Mouse (Mus musculus) layer of hippocampus, adult 2 months (tissue): ENCODE data around the gene Plekhb2. TPM values are rescaled to one million over a fixed set of nuclear protein-coding genes. Genes with fewer than 3 reads are reported as not detected.
A peak's percentile ranks its signal among the peaks of the same experiment; 100 is the strongest.

ENCODE experiments used
- DNase-seq, 2 experiments: peaks; one replicate each; pipeline ENCODE4 v3.0.0; 2022; ENCODE audit warnings: low spot score in 2 of 2
- H3K27ac ChIP-seq: fragments of 200-600 bp; 2 replicates; pipeline ENCODE4 v1.8.1; 2022
- H3K4me3 ChIP-seq: fragments of 200-600 bp; 2 replicates; pipeline ENCODE4 v1.8.1; 2022; ENCODE audit warnings: mild to moderate bottlenecking
- CTCF ChIP-seq: fragments of 200-600 bp; conservative IDR thresholded peaks from 2 replicates; pipeline ENCODE4 v1.8.1; 2022; ENCODE audit warnings: antibody characterized with exemption, mild to moderate bottlenecking, moderate library complexity
- total RNA-seq, 2 experiments: library from RNA; stranded (reverse); gene quantifications; 2 replicates each; pipeline ENCODE4 v1.2.3; 2021

Gene Plekhb2
- total RNA-seq, 2 experiments from 2014 or later = 189 to 208 TPM

DNA sequence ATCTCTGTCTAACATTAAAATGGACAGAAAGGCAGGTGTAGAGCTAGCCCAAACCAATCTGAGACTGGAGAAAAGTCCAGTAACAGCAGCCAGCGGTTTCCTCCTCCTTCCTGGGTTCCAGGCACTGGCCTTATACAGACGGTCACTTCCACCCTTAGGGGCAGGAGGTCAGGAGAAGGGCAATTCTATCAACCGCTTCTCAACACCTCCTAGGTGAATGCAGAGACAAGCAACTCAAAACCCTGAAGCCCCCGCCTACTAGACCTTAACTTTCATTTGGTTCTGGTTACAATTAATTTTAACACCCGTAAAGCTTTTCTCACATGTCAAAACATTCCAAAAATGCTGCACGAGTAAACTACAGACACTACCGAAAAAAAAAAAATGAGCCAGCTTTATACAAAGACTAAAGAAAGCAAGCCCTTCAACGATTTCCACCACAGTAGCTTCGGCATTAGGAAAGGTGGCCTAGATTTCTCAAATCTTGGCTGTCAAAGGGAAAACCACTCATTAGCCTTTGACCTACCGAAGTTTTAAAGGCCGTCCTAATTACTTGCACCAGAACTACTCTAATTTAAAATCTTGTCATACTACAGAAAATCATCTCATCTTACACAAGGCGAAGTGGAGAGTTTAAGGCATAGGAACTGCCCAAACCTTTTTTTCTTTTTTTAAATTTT, 7.9 kb upstream of the Plekhb2 start:
- Histone ChIP-seq H3K4me3 (peak overlapping the region; percentile 90), H3K27ac (peak overlapping the region; percentile 97)
- TF ChIP-seq CTCF = no peak
- DNase-seq = peak in 1 of 2 experiments; percentile 56

DNA sequence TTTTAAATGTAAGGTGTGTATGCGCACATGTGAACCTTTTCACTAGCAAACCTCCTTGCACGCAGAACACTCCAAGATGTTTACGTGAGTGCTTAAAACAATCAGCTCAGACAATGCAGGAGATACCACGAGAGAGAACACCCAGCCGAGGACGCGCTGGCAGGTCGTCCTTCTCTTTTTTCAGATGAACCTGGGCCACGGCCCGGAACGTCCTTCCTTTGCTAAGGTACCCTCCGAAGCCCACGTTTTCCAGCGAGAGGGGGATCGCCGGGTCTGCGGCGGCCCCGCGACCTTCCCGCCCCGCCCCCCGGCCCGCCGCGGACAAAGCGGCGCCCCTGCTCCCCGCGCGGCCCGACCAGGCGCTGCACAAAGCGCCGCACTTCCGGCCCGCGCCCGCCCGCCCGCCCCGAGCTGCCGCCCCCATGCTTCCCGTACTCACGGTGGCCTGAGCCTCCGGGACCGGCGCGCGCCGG, 7.4 kb upstream of the Plekhb2 start:
- peak; percentile 41 for TF ChIP-seq CTCF
- DNase-seq = no peak
- peak overlapping the region; percentile 97 for H3K27ac ChIP-seq

DNA sequence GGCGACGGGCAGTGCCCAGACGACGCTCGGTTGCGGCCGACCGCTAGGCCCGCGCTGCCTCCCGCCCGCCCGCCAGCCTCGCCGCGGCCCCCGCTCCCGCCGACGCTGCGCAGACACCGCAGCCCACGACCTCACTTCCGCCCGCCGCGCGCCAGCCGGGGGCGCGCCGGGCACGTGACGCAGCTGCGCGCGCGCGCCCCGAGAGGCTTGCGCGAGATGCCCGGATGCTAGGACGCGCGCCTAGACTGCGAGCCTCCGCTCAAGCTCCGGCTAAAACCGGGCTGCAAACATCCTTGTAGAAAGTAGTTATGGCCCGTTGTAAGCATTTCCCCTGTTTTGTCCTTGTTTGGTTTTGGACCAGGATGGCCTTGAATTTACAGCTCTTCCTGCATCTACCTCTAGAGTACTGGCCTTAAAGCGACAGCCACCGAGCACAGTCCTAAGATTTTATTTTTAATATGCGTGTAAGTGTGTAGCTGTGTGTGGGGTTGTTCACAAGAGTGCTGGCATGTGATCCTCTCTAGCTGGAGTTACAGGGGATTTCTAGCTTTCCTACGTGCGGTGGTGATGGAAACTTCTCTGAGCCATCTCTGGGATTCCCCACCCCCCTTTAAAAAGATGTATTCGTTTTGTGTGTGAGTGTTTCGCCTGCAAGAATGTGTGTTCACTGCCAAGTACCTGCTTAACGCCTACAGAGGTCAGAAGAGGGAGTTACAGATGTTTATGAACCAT, 6.7 kb upstream of the Plekhb2 start, which contains the start of gene Fam168b:
Gene Fam168b (minus strand): TSS at position 179 of the 732 bp plus-strand sequence.
- Histone ChIP-seq H3K4me3 (peak within 1 kb of the TSS; percentile 90), H3K27ac (peak within 1 kb of the TSS; percentile 97)
- peak; percentile 81 to 87 for DNase-seq
- TF ChIP-seq CTCF = peak; percentile 22; the same call in 1 of the 2 replicates

More for the DNA sequence above, 7.4 kb upstream of the Plekhb2 start:
- peak overlapping the region; percentile 90 for H3K4me3 ChIP-seq

DNA sequence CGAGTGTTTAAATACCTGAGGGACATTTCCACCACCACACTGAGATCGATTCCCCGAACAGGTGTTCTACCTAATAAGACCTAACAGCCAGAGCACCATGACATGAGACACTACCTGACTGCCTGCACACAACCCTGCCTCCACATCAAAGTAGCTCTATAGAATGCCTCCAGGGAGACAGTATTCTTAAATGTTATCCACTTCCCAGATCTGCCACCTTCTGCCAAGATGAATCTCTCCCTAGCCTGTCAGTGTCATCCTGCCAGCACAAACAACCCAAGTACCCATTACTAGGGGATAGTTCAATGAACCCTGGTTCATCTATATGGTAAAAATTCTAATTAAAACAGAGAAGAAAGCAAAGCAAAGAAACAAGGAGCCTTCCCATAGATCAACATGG, 2.7 kb upstream of the Plekhb2 start:
- TF ChIP-seq CTCF = no peak
- Histone ChIP-seq H3K4me3 (no peak overlapping the region), H3K27ac (no peak overlapping the region)
- DNase-seq = no peak

DNA sequence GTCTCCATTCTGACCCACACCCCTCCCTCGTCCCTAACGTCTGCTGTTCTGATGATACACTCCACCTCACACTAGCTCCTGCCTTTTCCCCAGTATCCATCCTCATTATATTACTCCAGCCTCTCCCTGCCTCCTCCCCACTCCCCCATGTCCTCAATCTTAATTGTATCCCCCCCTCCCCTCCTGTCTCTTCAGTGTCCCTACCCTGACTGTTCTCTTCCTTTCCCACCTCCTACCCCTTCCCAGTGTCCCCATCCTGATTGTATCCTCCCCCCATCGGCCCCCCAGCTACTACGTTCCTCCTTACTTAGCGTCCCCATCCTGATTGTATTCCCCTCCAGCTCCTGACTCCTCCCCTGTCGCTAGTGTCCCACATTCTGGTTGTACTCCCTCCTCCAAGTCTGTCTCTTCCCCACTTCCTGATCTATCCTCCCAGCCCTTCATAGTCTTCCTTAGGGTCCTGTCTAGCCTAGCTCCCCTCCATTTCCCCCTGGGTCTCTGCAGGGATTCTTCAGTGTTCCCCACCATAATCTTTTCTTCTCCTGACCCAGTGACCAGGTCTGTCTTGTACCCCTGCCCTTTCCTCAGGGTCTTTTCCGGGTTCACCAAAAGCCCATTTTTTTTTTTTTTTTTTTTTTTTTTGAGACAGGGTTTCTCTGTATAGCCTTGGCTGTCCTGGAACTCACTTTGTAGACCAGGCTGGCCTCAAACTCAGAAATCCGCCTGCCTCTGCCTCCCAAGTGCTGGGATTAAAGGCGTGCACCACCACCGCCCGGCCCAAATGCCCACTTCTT, 764 bp downstream of the Plekhb2 start:
- Histone ChIP-seq H3K27ac (peak overlapping the region; percentile 92; the same call in 1 of the 2 replicates), H3K4me3 (peak overlapping the region; percentile 96)
- TF ChIP-seq CTCF = no peak
- DNase-seq = no peak

DNA sequence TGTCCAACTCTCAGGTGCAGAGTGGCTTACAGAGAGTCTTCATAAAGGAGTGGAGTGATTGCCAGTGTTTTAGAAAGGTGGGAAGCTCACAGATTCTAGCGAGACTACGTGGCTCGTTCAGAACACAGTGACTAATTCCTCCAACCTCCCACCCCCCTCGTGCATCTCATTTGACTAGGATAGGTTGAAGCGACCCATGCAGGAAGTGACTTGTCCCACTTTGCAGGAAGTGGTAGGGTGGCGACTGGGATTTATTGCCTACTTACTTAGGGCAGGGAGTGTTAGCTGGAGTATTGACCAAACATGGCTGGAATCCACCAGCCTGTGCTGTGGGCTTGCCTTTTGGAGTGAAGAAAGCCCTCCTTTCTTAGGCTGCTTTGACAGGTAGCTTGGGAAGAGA, 1.8 kb downstream of the Plekhb2 start:
- no peak for TF ChIP-seq CTCF
- DNase-seq = no peak
- H3K27ac ChIP-seq = 0 out of 2 replicates have a peak overlapping the region, but pooled peaks have one; percentile 23
- peak overlapping the region; percentile 39 for H3K4me3 ChIP-seq

DNA sequence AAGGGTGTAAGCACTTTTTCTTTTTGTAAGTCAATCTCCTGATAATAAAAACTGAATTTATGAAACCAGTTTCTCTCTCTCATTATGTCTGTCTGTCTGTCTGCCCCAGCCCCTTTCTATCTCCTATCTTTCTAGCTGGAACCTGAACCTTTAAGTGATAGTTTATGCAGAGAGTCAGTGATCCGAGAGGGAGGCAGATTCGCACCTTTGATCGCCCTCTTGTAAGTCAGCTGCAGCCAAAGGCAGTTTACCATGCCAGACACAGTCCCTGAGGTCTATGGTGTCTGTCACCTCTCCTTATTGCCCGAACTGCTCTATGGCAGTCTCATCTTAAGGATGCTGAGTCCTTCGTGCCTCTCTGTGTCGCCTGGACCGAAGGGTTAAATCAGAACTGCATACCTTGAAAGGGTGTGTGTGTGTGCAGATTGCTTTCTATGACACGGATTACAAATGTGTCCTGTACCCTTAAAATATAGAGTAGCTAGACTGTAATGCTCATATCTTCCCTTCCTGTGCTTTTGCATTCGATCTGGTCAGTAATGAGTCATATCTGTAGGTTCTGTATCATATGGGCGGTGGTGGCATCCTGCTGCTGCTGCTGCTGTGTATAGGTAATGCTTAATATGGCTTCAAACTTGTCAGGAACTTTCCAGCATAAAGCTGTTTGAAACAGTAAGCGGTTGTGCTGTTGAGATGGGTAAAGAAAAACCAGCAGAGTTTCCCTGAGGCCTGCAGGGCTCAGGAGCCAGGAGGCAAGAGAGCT, 2.5 kb downstream of the Plekhb2 start:
- TF ChIP-seq CTCF = no peak

DNA sequence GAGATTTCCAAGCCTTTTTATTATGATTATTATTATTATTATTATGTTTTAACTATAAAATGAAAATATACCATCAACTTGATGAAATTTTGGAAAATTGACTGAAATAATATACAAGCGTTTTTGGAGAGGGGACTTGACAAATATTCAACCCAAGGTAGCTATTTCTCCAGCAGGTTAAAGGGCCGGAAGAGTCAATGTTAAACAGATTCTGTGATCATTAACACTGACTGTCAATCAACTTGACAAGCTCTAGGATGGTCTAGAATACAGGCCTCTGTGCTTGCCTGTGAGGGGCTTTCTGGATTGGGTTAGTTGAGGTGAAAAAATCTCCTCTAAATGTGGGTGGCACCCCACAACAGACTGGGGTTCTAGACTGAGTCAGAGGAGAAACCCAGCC, 4.0 kb downstream of the Plekhb2 start:
- no peak for DNase-seq
- TF ChIP-seq CTCF = no peak
- H3K4me3 ChIP-seq = no peak overlapping the region
- H3K27ac ChIP-seq = no peak overlapping the region

More for the DNA sequence above, 2.5 kb downstream of the Plekhb2 start:
- H3K27ac ChIP-seq = no peak overlapping the region
- no peak for DNase-seq
- H3K4me3 ChIP-seq = no peak overlapping the region; the same call in 1 of the 2 replicates

DNA sequence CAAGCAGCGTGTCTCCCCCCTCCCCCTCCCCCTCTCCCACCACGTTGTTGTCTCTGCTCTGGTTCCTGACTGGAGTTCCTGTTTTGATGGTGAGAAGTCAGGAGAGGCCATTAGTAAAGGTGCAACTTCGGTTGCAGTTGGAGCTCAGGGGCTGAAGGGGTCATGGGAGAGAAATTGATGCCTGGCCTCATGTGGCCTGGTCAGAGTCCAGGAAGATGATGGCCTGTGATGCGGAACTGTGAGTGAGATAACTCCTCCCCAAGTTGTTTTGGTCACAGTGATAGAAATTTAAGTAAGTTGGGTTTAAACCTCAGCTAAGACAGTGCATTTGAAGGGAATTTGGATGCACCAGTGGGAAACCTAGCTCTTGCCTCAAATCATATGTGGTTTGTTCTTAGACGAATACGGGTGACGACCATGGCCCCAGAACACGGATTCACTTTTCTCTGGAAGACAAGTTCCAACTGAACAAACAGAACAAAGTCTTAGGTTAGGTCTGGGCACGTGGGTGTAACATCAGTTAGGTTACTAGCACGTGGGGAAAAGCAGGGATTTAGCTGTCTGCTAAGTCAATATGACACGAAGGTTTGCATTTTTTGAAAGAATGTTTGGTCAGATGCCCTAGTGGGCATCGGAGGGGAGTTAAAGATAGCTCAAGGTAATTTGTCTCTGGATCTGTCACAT, 5.4 kb downstream of the Plekhb2 start:
- H3K27ac ChIP-seq = no peak overlapping the region
- no peak overlapping the region for H3K4me3 ChIP-seq
- TF ChIP-seq CTCF = no peak
- DNase-seq = no peak

DNA sequence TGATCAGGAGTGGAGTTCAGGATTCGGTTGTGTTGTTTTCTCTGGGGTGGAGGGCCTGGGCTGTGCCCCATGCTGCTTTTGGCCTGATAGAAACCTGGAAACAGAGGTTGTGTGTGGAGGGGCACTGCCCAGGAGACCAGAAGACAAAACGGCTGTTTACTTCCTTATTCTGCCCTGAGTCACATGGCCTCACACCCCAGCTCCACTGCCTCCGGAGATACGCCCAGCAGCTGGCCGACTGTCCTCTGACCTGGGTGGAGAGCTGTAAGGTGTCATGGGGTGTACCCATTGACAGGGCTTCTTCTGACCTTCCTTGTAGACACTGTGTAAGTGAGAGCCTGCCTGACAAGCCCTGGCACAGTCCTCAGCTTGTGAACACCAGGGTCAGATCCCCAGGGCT, 8.9 kb downstream of the Plekhb2 start:
- DNase-seq = no peak
- TF ChIP-seq CTCF = no peak
- Histone ChIP-seq H3K4me3 (no peak overlapping the region), H3K27ac (no peak overlapping the region)

DNA sequence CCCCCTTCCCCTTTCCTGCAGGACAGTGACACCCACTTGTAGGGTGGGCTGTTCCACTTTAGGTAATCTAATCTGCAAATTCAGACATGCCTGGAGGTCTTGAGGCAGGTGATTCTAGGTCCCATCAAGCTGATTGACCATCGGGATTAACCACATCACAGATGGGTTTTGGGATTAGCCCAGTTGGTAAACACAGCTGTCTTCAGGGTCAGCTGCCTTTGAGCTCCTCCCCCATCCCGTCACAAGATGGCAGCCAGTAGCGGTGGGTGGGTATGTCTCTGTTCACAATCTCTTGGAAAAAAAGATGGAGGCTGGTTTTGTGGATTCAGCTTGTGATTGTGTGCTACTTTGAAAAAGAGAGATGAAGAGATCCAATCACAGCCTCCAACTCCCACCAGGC, 10.0 kb downstream of the Plekhb2 start:
- H3K27ac ChIP-seq = no peak overlapping the region
- no peak for DNase-seq
- no peak for TF ChIP-seq CTCF
- H3K4me3 ChIP-seq = no peak overlapping the region

DNA sequence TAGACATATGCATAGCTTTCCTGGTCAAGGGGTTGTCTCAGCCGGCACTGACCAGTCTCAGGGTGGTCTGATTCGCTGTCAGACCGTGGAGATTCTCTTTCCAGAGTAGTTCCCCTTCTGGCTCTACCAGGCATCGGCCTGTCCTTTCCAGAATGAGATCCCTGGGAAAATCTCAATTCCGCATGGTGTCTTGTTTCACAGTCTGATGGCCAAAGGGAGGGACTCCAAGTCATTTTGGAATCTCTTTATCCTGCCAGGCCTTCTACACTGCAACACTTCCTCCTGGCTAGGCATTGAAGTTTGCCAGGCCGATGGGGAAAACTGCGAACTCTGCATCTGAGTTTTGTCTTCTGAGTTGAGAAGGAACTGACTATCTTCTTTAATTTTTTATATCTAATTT, 10.4 kb downstream of the Plekhb2 start:
- Histone ChIP-seq H3K4me3 (no peak overlapping the region), H3K27ac (no peak overlapping the region)
- TF ChIP-seq CTCF = no peak
- no peak for DNase-seq
